Mouse (Mus musculus) embryonic facial prominence, embryonic 15.5 days (tissue): ENCODE data around the gene Prkd3. TPM values are rescaled to one million over a fixed set of nuclear protein-coding genes. Genes with fewer than 3 reads are reported as not detected.

Source experiments
- ATAC-seq: fragments of 200-750 bp; cut with Nextera tagmentation; 2 replicates; pipeline ENCODE4 v1.8.0; 2017; ENCODE audit warnings: low read depth, moderate TSS enrichment; ENCODE audit not compliant: insufficient number of reproducible peaks, low FRiP score, low TSS enrichment
- H3K27ac ChIP-seq: fragments of 300-500 bp; sonication (generic); replicated peaks from 2 replicates; pipeline ENCODE4 v1.5.1; 2015; ENCODE audit warnings: mild to moderate bottlenecking, inconsistent platforms
- H3K27me3 ChIP-seq: fragments of 300-500 bp; sonication (generic); 2 replicates; pipeline ENCODE4 v1.6.1; 2015; ENCODE audit warnings: inconsistent platforms
- H3K36me3 ChIP-seq: fragments of 300-500 bp; sonication (generic); 2 replicates; pipeline ENCODE4 v1.6.1; 2015; ENCODE audit warnings: mild to moderate bottlenecking, inconsistent platforms
- H3K4me1 ChIP-seq: fragments of 300-500 bp; sonication (generic); 2 replicates; pipeline ENCODE4 v1.6.1; 2015; ENCODE audit warnings: inconsistent platforms
- H3K4me2 ChIP-seq: fragments of 300-500 bp; sonication (generic); replicated peaks from 2 replicates; pipeline ENCODE4 v1.6.1; 2015; ENCODE audit warnings: mild to moderate bottlenecking, inconsistent platforms
- H3K4me3 ChIP-seq: fragments of 300-500 bp; sonication (generic); replicated peaks from 2 replicates; pipeline ENCODE4 v1.5.1; 2015; ENCODE audit warnings: mild to moderate bottlenecking, inconsistent platforms
- H3K9ac ChIP-seq: fragments of 300-500 bp; sonication (generic); 2 replicates; pipeline ENCODE4 v1.6.1; 2015; ENCODE audit warnings: inconsistent platforms
- H3K9me3 ChIP-seq: fragments of 300-500 bp; sonication (generic); replicated peaks from 2 replicates; pipeline ENCODE4 v1.6.1; 2016; ENCODE audit warnings: inconsistent platforms
- WGBS: fragments of 180-500 bp; shearing (Covaris S2); methylation state at CpG from one replicate; pipeline ENCODE4 v1.1.7; 2015; 5-methylcytosine and 5-hydroxymethylcytosine counted together
- polyA plus RNA-seq: library from polyadenylated mRNA; unstranded; fragments of >200 nt; fragmentation: Nextera tagmentation; extraction: Ambion mirVana; gene quantifications from 2 replicates; pipeline ENCODE4 v1.2.1, GENCODE M21; 2015

The Prkd3 gene
- 34.4 and 36.0 TPM in 2 replicates for polyA plus RNA-seq

DNA sequence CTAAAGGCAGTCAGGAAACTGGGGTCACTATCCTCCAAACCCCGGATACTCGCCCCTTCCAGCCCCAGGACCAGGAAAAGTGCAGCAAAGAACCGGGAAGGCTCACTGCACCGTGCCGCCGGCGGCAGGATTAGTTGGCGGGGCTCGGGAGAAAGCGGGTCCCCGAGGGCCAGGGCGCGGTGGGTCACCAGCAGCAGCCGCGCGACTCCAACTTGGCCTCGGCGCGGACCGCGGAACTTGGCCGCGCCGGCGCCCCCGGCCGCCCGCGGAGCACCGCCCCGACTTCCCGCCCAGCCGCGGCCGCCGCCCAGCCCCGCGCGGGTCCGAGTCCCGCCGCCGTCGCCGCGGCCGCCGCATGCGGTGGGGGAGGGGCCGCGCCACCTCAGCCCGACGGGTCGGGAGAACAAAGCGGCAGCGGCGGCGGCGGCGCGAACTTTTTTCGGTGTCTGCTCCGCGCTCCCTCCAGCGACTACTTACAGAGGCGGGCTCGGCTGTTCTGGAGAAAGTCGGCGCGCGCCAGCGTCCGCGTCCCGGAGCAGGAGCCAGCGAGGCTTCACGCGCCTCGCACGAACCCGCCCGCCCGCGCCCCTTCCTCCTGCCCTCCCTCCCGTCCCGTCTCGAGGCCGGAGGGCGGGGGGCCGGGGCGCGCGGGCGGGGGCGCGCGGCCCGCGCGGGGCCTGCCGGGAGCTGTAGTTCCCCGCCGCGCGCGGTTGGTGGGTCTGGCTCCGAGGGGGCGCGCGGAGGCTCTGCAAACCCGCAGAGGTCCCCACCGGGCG is at the start of gene Prkd3:
Prkd3 (minus strand) TSS at position 609 of the 776 bp plus-strand sequence.
- Histone ChIP-seq H3K36me3 (no peaks in the 10 kb centered on the region), H3K4me2 (peak within 1 kb of the TSS; percentile 84), H3K9me3 (no peaks in the 10 kb centered on the region), H3K27ac (peak within 1 kb of the TSS; percentile 91), H3K27me3 (no peaks in the 10 kb centered on the region; the same call in 1 of the 2 replicates), H3K4me1 (peaks cover 19% of the 10 kb centered on the region), H3K9ac (peak within 1 kb of the TSS; percentile 57), H3K4me3 (peak within 1 kb of the TSS; percentile 78)
- under 1% methylated on average over 76 of the region's 113 CpGs for WGBS
- peak; percentile 94 for ATAC-seq

DNA sequence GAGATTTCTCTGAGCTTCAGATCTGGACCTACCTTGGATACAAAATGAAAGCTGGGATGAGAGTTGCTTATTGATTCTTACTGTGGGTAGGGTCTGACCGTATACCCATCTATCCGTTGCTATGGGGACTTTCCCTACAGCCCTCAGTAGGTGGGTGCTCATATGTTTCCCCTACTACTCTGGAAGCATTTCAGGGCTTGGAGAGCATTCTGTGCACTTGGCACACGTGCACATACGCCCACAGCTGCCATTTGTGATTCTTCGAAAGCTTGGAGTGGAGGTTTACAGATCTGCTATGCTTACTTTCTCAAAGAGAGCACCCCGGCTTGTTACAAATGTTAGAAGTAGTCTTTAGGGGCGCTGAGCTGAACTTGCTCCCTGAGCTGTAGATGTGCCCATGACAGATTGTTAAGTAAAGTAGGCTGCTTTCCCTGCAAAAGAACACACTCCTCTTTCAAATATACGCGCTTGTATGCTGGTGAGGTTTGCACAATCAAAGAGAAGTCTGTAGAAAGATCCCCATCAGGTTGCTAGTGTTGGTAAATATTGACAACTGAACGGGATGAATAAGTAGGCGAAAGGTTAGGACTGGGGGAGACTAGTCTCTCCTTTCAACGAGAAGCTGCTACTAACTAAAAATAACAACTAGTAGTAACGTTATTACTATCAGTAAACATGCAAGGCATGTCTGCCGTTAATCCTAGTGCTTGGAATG is 49.3 kb upstream of the Prkd3 start:
- H3K27ac ChIP-seq, result peak overlapping the region; percentile 73
- H3K4me3 ChIP-seq, result no peak overlapping the region
- H3K9ac ChIP-seq, result no peak overlapping the region
- H3K36me3 ChIP-seq, result no peaks in the 10 kb centered on the region
- ATAC-seq, result no peak
- no peaks in the 10 kb centered on the region for H3K9me3 ChIP-seq
- H3K4me1 ChIP-seq, result peaks cover 12% of the 10 kb centered on the region
- no peak overlapping the region for H3K4me2 ChIP-seq
- 81% methylated on average over 14 of the region's 14 CpGs for WGBS
- no peaks in the 10 kb centered on the region for H3K27me3 ChIP-seq

DNA sequence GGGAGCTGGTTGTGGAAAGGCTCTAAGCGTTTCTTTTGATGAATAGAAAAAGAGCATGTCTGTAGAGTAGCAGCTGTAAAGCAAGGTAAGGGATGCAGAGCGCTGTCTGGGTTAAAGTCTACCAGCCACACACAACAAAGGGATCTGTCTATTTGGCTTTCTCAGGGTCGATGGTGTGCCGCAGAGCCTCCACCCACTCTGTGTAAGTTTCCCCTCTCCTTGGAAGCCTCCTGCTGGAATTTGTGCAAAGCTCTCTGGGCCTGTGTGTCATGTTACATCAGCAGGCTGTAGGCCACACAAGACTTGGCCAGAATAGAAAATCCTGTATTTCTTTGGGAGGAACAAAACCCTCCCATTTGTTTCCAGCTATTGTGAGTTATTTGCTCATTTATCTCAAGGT is 48.4 kb upstream of the Prkd3 start:
- Histone ChIP-seq H3K4me2 (no peak overlapping the region; the same call in 1 of the 2 replicates), H3K4me3 (no peak overlapping the region; the same call in 1 of the 2 replicates), H3K27ac (peak overlapping the region; percentile 73), H3K9ac (no peak overlapping the region), H3K4me1 (peaks cover 12% of the 10 kb centered on the region), H3K27me3 (no peaks in the 10 kb centered on the region), H3K9me3 (no peaks in the 10 kb centered on the region), H3K36me3 (no peaks in the 10 kb centered on the region)
- WGBS, result 25% methylated on average over 4 of the region's 4 CpGs
- ATAC-seq, result peak; percentile 84

DNA sequence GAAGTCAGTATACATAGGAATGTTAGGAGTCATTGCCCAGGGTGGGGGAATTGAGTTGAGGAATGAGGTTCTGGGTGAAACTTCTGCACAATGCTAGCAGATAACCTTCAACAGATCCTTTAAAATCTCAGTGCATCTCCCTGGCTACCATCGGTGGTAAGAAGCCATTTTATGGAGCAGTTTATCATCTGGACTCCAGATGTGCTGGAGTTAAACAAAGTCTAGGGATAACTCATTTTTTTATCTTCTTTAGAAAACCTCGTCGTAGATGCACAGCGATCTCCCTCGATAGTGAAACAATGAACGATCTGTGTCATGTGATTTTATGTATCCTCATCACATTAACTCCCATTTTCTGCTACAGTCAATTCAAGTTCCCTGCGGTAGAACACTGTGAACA is 48.0 kb upstream of the Prkd3 start:
- Histone ChIP-seq H3K9me3 (no peaks in the 10 kb centered on the region), H3K27me3 (no peaks in the 10 kb centered on the region), H3K9ac (no peak overlapping the region), H3K4me3 (no peak overlapping the region; the same call in 1 of the 2 replicates), H3K4me1 (peaks cover 12% of the 10 kb centered on the region), H3K36me3 (no peaks in the 10 kb centered on the region), H3K4me2 (no peak overlapping the region; the same call in 1 of the 2 replicates), H3K27ac (peak overlapping the region; percentile 73)
- ATAC-seq, result no peak
- WGBS, result 36% methylated on average over 7 of the region's 7 CpGs

DNA sequence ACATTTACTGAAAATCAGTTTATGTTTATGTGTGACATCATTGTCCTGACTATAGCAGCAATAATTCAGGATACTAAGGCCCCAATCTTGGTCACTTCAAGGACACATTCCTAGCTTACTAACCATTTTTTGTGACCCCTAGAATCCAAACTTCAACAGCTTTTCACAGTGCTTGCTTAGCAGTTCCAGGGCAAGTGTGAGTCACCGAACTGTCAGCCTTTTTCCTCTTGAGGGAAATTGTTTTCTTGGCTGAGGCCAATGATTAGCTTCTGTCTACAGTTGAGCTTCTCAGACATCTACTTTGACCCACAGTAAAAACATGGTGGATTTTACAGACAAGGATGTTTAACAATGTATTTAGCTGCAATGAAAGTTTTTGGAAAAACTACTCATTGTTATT is 43.6 kb upstream of the Prkd3 start:
- no peak for ATAC-seq
- no peak overlapping the region for H3K9ac ChIP-seq
- H3K4me3 ChIP-seq, result no peak overlapping the region
- no peaks in the 10 kb centered on the region for H3K27me3 ChIP-seq
- no peak overlapping the region for H3K27ac ChIP-seq
- 73% methylated on average over 1 of the region's 1 CpGs for WGBS
- H3K9me3 ChIP-seq, result no peaks in the 10 kb centered on the region
- no peak overlapping the region for H3K4me2 ChIP-seq
- no peaks in the 10 kb centered on the region for H3K36me3 ChIP-seq
- peaks cover 4% of the 10 kb centered on the region; the same call in 1 of the 2 replicates for H3K4me1 ChIP-seq

DNA sequence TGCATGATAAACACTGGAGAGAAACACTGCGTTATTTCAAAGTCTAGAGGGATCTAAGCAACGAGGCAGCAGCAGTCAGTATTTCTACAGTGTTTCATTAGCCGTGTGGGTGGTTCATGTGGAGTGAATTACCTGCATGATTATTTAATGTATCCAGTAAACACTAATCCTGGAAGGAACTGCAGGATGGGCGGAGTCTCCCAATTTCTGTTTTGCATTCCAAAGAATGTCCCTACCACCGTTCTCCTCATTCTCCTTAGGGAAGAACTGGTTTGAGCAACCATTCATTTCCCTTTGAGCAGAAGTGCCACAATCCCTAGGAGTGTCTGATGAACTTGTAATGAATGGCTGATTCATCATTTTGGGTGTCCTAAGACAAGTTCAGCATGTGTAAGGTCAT is 39.6 kb upstream of the Prkd3 start:
- WGBS, result 44% methylated on average over 5 of the region's 5 CpGs
- no peaks in the 10 kb centered on the region for H3K9me3 ChIP-seq
- no peak overlapping the region for H3K4me2 ChIP-seq
- H3K4me3 ChIP-seq, result no peak overlapping the region
- no peaks in the 10 kb centered on the region for H3K36me3 ChIP-seq
- 0 out of 2 replicates have a peak, but pooled peaks cover 3% of the 10 kb centered on the region for H3K4me1 ChIP-seq
- no peak for ATAC-seq
- H3K27me3 ChIP-seq, result no peaks in the 10 kb centered on the region
- no peak overlapping the region for H3K27ac ChIP-seq
- no peak overlapping the region for H3K9ac ChIP-seq

DNA sequence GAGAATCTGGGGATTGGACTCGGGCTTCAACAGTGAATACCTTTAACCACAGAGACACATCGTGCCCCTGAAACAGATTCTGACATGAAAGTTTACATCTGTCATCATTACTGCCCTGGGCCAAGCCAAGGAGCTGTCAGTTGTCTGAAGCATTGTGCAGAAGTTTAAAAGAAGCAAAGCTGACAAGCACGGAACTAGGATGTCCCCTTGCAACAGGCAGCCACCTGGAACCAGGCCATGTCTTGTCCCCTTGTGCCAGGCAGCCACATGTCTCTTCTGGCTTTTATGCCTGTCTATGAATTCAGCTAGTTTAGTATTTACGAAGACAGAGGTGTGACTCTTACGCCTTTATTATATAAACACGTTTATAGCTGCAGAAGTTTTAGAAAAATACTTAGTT is 37.7 kb upstream of the Prkd3 start:
- 47% methylated on average over 6 of the region's 6 CpGs for WGBS
- Histone ChIP-seq H3K4me1 (0 out of 2 replicates have a peak, but pooled peaks cover 3% of the 10 kb centered on the region), H3K9ac (no peak overlapping the region), H3K36me3 (no peaks in the 10 kb centered on the region), H3K27me3 (peaks cover 4% of the 10 kb centered on the region; the same call in 1 of the 2 replicates), H3K4me2 (no peak overlapping the region), H3K27ac (no peak overlapping the region), H3K9me3 (no peaks in the 10 kb centered on the region), H3K4me3 (no peak overlapping the region)
- ATAC-seq, result no peak

DNA sequence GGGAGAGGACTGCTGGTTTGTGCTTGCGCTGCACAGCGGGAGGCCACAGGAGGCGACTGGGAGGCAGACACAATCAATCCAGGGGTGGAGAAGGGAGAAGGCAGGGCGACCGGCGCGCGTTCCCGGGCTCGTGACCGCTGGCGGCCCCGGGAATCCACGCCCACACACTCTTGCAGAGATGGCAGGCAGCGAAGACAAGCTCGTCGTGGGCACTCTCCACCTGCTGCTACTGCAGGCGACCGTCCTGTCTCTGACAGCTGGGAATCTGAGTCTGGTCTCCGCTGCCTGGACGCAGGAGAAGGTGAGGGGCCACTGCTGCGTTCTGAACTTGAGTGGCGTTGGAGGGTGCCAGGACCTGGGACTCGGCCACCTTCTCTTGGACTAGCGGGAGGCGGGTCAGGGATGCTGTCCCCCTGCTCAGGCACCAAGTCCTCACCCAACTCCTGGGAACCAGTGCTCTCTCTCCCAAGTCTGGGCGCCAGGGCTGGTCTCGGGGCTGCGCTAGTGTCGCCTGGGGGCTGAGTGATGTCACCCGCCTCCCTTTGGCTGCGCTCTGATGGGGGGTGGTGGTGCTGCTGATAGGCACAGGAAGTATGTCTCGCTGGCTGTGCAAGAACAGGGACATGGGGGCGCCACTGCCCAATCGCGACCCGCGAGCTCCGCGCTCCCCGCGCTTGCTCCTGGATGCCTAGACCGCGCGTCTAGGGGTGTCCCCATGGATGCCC is 31.6 kb upstream of the Prkd3 start:
- peaks cover 12% of the 10 kb centered on the region; the same call in 1 of the 2 replicates for H3K4me1 ChIP-seq
- no peaks in the 10 kb centered on the region for H3K36me3 ChIP-seq
- no peak overlapping the region for H3K27ac ChIP-seq
- H3K4me3 ChIP-seq, result peak overlapping the region; percentile 44
- 0% methylated on average over 45 of the region's 45 CpGs for whole genome bisulfite sequencing
- H3K9ac ChIP-seq, result peak overlapping the region; percentile 35
- H3K9me3 ChIP-seq, result no peaks in the 10 kb centered on the region
- ATAC-seq, result peak; percentile 79
- H3K27me3 ChIP-seq, result peaks cover 9% of the 10 kb centered on the region; the same call in 1 of the 2 replicates
- H3K4me2 ChIP-seq, result peak overlapping the region; percentile 93

DNA sequence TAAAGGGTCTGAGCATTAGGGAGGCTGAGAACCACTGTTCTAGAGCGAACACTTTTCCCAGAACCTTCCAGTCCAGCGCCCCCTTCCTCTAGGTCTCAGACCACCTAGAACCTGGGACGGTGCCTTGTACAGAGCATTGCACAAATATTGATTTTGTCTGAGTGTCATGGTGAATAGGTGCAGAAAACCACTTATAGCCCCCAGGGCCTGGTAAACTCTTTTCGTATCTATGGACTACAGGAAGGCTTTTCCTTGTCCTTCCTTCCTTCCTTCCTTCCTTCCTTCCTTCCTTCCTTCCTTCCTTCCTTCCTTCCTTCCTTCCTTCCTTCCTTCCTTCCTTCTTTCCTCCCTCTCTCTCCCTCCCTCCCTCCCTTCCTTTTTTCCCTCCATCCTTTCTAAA is 31.0 kb upstream of the Prkd3 start, which contains the start of gene Qpct:
Qpct (plus strand) TSS at position 301 of the 400 bp plus-strand sequence.
- H3K4me2 ChIP-seq, result peak within 1 kb of the TSS; percentile 93
- no peaks in the 10 kb centered on the region for H3K9me3 ChIP-seq
- H3K36me3 ChIP-seq, result no peaks in the 10 kb centered on the region
- 83% methylated on average over 4 of the region's 4 CpGs for WGBS
- ATAC-seq, result no peak
- no peak within 1 kb of the TSS for H3K27ac ChIP-seq
- peaks cover 9% of the 10 kb centered on the region; the same call in 1 of the 2 replicates for H3K27me3 ChIP-seq
- H3K4me1 ChIP-seq, result peaks cover 12% of the 10 kb centered on the region; the same call in 1 of the 2 replicates
- peak within 1 kb of the TSS; percentile 35 for H3K9ac ChIP-seq
- peak within 1 kb of the TSS; percentile 44 for H3K4me3 ChIP-seq

DNA sequence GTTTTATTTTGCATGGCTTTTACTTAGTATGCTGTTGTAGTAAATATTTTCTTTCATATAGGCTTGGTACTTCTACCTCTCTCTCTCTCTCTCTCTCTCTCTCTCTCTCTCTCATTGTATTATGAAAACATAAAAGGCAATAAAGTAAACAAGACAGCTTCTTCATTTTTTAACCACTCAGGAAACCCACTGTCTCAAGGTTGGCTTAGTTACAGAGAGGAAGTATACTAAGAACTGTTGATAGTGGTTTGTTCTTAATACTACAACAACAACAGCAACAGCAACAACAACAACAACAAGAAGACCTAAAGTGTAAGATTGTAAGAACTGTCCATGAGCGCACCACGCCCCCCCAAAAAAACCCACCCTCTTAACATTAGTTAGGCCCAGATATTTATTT is 23.1 kb upstream of the Prkd3 start:
- H3K9me3 ChIP-seq, result no peaks in the 10 kb centered on the region
- WGBS, result 100% methylated on average over 2 of the region's 2 CpGs
- no peaks in the 10 kb centered on the region for H3K4me1 ChIP-seq
- H3K27ac ChIP-seq, result no peak overlapping the region
- ATAC-seq, result no peak
- no peak overlapping the region for H3K9ac ChIP-seq
- no peak overlapping the region for H3K4me2 ChIP-seq
- no peak overlapping the region for H3K4me3 ChIP-seq
- H3K36me3 ChIP-seq, result no peaks in the 10 kb centered on the region
- no peaks in the 10 kb centered on the region for H3K27me3 ChIP-seq

DNA sequence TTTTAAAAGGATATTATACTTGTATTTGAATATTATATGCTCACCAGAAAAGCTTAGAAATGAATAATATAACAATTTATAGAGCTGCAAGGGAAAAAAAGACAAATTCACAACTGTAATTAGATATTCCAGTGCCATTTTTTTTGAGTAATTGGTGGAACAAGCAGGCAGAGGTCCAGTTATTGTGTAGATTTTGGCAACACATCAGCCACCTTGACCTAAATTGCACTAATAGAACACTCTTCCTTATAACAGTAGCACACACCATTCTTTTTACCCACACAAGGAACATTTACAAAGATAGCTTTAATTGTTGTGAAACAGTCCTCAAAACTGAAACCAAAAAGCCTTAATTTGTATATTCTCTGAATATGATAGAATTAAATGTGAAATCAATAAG is 19.0 kb upstream of the Prkd3 start:
- no peaks in the 10 kb centered on the region for H3K4me1 ChIP-seq
- no peaks in the 10 kb centered on the region for H3K36me3 ChIP-seq
- no peak overlapping the region for H3K9ac ChIP-seq
- ATAC-seq, result no peak
- H3K4me3 ChIP-seq, result no peak overlapping the region
- H3K27me3 ChIP-seq, result no peaks in the 10 kb centered on the region
- no peak overlapping the region for H3K4me2 ChIP-seq
- no peaks in the 10 kb centered on the region for H3K9me3 ChIP-seq
- no peak overlapping the region for H3K27ac ChIP-seq
